Mouse (Mus musculus) right cerebral cortex, postnatal 36 days (tissue): Measurements from ENCODE around the gene Hk1.

Experiments
- DNase-seq, 2 experiments: peaks; one replicate each; pipeline ENCODE4 v3.0.0; 2022; ENCODE audit warnings: low spot score in 2 of 2, mixed read lengths in 1 of 2

Hk1 gene

DNA sequence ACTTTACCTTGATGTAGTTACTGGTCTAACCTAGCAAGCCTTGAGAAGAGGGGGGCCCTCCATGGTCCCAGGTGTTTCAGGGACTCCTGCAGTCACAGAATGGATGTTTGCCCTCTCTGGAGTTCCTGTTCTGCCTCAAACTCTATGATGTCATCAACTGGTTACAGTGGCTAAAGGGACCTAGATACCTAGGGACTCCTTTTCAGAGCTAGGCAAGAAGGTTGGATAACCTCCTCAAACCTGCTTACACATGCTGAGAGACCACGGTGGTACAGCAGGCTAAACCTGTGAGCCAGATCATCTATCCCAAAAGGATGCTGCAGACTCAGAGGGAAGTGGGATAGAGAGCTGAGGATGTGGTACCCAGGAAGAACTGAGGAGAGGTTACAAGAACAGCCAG, at the start of gene Hk1:
Hk1 (minus strand) TSS at position 101 of the 400 bp plus-strand sequence.
- no peak for DNase-seq

DNA sequence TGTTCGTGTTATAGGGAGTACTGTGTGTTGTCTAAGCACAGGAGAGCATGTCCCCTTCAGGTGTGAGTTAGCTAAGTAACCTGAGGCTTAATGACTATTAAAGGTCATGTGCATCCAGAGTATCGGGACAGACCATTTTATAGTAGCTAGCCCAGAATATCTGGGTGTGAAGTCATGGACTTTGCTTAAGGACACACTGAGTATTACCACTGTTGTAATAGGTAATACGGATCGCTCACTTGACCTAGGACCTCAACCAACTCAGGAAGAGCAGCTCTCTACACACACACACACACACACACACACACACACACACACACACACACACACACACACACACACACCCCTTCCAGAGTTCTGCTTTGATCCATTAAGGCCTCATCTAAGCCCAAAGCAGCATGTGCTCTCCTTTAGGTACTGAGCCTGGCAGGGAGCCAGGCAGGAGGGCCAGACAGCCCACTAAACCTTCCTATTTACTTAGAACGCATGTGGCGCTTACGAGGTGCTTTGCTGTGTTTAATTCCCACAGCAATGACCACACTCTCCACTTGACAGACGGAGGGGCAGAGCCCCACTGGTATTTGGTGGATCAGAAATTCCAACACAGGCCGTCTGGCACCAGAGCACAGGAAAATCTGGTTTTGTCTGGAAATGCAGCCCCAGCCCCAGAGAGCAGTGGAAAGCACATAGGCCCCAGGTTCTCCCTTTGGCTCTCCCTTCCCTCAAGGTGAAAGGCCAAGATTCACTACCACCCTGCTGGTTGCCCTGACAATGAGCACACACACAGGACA, 45.6 kb upstream of the Hk1 start:
- DNase-seq: no peak

DNA sequence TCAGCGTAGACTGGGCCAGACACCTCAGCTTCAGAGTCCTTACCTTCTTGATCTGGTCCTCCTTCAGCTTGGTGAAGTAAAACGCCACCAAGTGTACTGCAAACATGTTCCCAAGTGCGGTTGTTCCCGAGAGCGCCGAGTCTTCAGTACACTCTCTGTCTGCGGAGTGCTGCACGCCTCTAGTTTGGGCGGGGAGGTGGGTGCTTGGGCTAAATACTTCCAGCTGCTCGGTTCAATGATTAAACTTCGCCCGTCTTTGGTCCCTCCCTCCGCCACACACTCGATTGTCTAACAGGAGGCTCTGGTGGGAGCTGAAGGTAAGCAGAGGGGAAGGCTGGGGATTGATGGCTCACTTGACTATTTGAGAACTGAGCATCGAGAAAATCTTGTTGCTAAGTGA, 42.5 kb upstream of the Hk1 start, which contains the start of gene Hkdc1:
Hkdc1 (minus strand) TSS at position 237 of the 400 bp plus-strand sequence.
- no peak for DNase-seq

DNA sequence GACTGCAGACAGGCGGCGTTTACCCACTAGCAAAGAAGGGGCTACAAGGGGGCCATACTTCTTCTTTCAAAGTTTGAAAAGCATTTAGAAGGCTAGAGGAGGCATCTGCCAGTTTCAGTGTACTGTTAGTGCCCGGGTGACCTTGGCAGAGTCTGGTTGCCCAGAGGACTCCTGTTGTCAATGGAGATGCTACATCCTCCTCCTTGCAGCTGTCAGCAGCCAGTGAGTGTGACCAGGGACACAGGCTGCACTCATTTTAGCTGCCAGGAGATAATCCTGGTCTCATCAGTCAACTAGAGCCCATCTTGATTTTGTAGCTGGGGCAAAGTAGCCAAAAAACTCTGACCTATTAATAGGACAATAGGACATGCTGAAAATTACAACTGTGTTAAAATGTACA, 41.4 kb upstream of the Hk1 start:
- DNase-seq: no peak

DNA sequence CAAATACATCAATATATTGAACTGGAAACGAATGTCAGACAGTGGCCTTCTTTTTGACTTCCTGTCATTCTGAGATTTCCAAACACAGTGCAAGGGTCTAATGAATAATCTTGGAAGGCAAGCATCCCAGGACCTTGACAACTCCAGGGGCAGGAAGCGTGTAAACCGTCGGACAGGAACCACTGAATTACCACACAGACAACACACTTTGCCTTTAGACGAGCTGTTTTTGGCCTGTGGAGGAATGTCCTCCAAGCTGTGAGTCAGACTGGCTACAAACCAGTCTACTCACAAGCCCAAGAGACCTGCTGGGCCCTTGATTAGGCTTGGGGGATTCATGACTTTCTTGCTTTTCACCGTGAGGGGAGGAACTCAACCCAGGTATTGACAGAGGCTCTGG, 40.7 kb upstream of the Hk1 start:
- no peak for DNase-seq

DNA sequence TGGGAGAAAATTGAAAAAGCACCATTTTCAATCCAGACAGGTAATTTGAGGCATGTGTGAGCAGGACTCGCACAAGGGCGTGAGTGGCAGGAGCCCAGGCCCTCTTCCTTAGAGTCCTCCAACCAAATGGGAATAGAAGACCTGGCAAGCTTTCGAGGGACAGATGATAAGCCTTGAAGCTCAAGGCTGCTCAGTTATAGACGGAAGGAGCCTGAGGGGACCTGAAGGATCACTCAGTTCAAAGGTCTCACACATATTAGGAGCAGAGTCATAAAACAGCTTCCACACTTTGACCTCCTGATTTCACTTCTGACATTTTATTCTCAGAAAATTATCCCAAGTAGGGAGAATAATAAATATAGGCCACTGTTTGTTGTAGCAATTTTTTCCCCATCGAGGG, 39.7 kb upstream of the Hk1 start:
- DNase-seq: no peak

DNA sequence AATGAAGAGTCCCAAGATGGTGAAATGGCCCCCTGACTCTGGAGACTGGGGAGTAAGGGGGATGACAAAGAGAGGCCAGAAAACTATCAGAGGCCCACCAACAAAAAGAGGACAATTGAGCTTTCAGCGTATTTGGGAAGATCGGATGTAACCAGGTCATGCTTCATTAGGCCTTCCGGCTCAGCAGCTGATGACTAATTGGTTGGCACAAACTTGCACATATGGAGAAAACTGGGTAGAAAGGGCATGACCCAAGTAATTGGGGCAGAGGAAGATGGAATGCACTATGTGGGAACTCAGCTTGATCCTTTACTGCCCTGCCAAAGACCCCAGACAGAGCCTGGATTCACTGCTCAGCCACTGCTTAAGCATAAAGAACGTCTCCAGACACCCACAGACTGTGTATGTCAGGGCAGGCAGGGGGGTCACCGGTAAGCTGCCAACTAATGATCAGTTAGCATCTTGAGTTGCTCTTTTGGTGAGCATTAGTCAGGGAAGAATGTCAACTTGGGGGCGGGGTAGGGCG, 39.2 kb upstream of the Hk1 start:
- no peak for DNase-seq

DNA sequence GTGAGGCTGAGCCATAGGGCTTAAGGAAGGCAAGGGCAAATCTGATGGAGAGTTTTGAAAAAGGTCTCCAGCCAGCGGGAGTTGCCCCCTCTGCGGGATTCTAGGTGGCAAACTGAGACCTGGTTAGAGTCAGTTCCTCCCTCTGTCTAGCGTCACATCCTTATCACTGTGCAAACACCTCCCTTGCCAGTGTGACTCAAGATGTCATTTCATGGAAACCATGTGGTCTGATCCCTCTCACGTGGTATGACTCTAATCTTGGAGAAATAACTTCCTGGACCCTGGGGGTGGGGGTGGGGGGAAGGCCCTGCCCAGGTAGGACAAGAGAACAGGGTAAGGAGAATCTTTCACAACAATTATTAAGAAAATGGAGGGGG, 33.9 kb upstream of the Hk1 start:
- no peak for DNase-seq

DNA sequence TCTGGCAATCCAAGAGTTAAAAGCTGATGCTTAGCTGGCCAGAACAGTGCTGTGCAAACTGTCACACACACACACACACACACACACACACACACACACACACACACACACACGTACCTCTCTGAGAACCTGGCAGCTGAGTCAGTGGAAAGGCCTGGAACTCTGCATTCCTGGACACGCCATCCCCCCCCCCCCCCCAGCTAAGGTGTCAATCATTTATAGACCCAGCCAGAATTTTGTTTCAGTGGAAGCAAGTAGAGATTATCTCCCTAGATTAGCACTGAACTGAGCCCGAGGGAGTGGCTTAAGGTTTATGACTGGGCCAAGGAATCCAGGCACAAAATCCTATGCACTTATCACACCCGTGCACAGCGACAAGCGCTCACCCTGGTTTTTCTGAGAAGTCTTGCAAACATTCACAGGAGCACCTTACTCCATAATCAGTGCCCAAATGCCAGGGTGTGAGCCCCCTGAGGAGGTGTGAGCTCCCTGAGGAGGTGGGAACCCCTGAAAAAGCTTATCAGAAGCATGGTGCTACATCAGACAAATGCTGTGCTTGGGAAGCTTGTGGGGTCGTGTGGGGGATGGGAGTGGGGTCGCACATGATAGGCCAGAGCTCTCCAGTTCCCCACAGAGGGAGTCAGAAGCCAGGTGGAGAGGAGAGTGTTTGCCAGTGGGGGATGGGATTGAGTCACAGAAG, 33.3 kb upstream of the Hk1 start:
- no peak for DNase-seq

DNA sequence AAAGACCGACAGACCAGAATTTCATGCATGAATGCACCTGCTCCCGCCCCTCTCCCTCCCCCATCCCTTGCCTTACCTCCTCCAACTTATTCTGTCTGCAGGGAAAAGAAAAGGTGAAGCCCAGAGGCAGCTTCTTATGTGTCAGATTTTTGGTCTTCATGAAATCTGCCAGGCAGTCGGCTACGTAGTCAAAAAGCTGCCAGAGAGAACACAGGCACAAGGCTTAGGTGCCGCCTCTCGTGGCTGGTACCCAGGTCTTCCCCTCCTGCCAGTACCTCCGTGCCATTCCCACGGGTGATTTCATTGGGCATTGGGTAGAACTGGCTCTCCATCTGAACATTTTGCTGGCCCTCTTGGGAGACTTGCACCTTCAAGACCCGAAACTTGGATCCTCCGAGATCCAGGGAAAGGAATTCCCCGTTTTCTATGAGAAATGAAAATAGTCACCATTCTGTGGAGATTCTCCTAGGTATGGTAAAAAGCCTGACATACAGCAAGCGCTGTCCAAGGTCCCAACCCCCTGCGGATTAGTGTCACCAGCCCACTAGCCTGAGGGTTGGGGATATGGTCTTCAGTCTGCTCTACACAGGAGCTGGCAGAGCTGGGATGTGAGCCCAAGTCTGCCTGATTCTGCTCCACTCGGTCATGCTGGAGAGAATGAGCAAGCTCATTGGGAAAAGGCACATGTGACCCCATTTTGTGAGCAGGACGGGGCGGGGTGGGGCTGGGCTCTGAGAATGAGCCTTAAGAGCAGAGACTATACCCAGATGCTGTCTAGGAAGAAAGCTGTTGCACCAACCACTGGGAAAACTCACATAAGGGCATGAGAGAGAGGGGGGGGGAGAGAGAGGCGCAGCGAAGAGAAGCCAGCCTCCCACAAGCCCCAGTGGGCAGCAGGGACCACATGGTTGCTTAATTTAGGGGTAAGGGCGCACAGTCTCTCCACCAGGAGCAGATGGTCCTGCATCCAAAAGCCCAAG, 32.0 kb upstream of the Hk1 start:
- DNase-seq: peak in 1 of 2 experiments; percentile 37

DNA sequence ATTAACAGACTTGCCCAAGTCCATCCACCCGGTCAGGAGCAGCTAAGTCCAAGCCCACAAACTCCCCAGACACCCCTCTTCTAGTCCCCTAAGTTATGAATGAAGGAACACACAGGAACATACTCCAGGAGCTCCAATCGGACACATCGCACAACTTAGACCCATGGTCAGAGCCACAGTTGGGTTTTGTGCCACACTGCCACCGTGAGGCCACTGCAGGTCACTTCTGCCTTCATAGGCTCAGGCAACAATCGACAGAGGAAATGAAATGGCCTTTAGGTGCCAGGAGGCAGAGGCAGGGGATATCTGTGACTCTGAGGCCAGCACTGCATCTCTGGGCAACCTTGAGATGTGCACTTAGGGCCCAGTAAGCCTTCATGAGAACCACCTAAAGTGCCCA, 31.2 kb upstream of the Hk1 start:
- peak; percentile 48 to 56 for DNase-seq

DNA sequence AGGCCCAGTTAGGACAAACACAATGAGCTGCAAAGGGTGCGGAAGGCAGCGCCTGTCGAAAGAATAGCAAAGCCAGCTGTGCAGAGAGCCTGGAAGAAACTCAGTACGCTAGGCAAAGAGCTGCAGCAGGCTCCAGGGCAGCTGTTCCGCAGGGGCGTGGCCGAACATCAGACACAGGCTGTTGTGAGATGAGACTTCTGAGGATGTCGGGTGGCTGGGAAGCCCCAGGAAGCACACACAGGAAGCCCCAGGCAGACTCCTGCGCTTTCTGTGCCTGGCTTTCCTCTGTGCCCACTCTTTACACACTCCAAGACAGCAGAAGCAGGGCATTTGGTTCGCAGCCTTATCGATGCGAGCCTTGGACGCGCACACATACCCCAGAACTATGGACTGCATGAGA, 25.2 kb upstream of the Hk1 start:
- DNase-seq: peak in 1 of 2 experiments; percentile 10

DNA sequence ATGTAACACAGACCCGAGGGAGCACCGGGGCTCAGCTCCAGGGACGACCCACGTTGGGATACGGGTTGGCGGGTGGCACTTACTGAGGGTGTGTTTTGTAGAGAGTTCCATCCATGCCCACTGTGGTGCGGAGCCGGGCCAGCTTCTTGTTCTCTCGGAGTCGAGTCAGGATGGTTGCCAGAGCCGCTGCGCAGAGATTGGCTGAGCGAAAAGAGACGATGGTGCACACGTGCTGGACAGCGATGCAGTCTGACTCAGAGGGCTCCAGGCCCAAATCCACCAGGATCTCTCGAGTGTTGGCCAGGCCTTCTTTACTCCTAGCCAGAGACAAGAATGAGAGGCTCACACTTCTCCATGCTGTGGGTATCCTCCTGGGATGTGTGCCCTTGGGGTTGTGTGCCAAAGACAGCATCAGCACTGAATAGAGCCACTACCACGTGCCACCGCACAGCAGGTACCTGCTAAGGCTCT, 22.0 kb upstream of the Hk1 start:
- DNase-seq: peak in 1 of 2 experiments; percentile 10

DNA sequence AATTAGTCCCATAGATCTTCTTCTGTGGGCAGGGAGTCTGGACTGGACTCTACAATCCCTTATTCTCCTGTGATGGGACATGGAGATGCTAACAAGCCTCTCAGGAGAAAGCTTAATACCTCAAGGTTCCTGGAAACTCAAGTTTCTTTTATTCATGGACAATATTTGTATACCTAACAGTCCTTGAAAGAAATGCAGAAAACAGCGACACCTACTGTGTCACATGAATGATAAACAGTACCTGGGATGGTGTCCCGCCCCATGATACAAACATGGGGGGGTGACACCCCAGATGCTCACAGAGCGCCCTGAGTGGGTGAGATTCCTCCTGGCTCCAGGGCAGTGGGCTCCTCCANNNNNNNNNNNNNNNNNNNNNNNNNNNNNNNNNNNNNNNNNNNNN, 3.3 kb upstream of the Hk1 start:
- no peak for DNase-seq

DNA sequence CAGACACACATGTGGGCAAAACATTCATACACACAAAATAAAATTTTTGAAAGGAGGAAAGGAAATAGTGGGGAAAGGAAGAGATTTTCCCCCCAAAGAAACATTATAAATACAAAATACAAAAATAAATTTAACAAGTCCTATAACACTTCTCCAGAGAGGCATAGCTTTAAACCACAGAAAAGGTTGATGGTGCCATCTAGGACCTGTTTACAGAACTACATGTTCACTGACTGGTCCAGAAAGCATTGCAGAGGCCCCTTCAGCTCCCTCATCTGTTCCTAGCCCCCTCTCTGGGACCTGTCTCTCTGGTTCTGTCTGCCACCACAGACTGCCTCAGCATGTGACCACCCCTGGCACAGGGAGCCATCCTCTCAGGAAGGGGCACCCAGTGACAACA, 1.2 kb upstream of the Hk1 start:
- no peak for DNase-seq

DNA sequence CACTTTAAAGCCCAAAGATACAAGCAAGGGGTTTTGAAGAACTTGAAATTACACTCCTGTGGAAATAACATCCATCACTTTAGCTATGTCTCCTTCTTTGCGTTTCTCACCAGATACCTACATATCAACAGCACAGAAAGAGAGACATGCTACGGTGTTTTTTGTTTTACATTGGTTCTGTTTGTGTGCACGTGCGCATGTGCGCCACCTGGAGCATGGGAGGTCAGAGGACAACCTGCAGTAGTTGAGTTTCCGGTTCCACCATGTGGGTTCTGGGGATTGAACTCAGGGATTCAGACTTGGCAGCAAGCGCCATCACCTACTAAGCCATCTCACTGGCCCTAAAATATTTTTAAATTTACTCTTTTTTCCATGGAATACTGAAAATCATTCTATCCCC, 20.9 kb downstream of the Hk1 start:
- no peak for DNase-seq

DNA sequence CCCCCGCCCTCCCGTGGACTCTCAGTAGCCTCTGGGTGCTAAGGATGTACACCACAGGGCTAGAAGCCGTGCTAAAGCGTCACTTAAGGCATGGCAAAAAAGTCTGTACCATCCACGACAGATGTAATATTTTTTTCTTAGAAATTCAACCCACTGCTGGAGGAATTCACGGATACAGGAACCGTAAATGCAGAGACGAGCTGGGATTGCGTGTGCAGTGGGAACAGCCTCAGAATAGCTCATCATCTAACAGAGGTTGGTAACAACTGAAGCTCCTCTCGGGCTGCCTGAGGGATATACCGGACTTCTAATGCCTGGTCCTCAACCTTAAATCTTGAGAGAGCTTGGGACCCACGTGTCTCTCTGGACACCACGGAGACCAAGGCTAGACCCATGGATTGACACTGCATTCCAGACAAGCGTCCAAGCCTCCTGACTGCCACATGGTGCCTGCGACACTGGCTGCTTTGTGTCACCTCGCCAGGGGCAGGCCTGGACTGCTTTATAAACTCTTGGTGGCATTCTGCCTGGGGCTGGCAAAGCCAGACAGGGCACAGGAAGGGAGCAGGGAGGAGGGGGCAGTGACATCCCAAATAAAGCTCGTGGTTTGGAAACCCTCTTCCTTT, 23.5 kb downstream of the Hk1 start:
- DNase-seq: peak in 1 of 2 experiments; percentile 39

DNA sequence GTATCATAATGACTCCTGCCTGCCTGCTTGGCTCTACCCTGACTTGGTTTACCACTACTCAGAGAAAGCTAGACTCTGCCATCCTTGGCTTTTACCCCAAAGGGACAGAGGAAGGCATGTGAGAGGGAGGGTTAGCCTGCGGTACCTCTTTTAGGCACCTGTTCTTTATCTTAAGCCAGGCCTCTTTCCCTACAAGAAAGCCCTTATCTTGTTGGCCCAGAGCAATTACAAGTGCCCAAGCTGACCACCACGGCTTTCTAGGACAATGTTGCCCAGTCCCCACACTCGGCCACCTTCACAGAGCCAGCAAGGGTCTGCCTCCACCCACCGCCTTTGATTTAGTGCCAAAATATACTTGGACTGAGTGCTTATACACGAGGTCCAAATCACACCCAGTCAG, 34.6 kb downstream of the Hk1 start:
- DNase-seq: no peak

DNA sequence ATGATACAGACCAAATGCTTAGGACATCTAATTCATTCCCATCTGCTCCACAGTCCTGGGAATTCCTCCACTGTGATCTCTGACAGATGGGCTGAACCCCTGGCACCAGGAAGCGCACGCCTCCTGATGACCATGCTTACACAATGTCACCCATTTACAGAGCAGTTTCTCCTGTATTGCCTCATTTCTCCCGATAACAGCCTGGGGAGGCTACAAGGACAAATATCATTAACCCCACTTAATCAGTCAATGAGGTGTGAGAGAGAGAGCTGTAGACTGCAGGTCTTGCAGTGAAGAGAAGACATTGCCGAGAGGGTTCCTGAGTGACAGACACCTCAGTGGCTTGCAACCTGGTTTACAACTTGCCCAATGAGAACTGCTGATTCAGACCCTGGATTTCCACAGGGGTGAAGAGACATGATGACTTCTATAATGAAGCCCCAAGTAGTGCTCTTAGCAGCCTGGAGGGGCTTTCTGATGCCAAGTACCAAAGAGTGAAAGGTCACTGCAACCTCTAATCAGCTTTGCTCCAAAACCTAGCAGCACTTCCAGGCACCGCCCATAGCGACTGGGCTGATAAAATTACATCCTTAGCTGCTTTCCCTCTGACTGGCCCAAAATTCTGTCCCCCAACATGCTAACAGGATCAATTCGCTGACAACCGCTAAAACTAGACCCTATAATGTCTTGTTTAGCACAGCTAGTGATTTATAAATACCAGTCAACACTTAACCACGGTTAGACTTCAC, 35.5 kb downstream of the Hk1 start:
- no peak for DNase-seq

DNA sequence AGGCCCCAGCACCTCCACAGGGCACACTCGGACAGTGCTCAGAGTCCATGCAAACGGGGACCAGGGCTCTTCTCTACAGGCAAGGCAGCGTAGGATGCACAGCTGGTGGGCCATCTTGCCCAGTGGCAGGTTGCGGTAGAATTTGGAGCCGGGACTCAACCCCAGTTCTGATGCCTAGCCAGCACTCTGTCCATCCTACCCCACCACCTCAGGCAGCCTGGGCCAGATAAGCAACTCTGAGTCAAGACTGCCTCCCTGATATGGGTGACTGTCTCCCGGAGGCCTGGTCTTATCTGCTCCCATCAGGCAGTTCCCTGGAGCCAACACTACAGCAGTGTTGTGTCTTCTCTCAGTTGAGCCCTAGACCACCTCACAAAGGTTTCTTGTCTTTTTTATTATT, 37.2 kb downstream of the Hk1 start:
- no peak for DNase-seq

DNA sequence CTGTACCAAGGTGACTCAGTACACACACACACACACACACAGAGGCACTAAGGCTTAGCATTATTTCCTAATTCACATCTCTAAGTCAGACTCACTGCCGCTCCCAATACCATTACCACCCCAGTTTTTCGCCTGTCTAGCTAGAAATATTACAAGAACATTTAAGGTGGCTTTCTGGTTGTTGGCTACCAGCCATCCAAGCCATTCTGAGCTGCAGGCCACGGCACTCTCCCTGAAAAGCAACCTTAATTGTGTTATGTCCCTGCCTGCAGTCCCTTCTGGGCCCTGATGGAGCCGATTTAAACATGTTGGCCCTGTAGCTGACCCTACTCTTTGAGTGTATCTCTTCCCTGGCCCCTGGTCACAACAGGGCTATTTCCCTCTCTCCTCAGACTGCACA, 37.8 kb downstream of the Hk1 start:
- no peak for DNase-seq
